Mouse (Mus musculus) naive thymus-derived CD4-positive, alpha-beta T cell, adult 2 months (primary cell): ENCODE data around the gene St6galnac3.

ENCODE experiments used
- DNase-seq: peaks from one replicate; pipeline ENCODE4 v3.0.0-alpha.2; 2011; ENCODE audit warnings: low read depth

St6galnac3 gene

GRCm38 (mm10) chr3:153282123-153282765 lies 442.7 kb downstream of the St6galnac3 start:
- no peak for DNase-seq

GRCm38 (mm10) chr3:153278249-153278648 lies 446.7 kb downstream of the St6galnac3 start:
- DNase-seq, result no peak

GRCm38 (mm10) chr3:153277389-153277999 lies 447.5 kb downstream of the St6galnac3 start:
- DNase-seq, result no peak

- DNase-seq, result no peak
Measured at GRCm38 (mm10) chr3:153276830-153277388, 448.1 kb downstream of the St6galnac3 start.

GRCm38 (mm10) chr3:153276101-153276829 lies 448.7 kb downstream of the St6galnac3 start:
- peak; percentile 32 for DNase-seq

GRCm38 (mm10) chr3:153272241-153272640 lies 452.7 kb downstream of the St6galnac3 start:
- no peak for DNase-seq

- no peak for DNase-seq
Measured at GRCm38 (mm10) chr3:153267397-153267796, 457.6 kb downstream of the St6galnac3 start.

- DNase-seq, result no peak
Measured at GRCm38 (mm10) chr3:153261985-153262384, 463.0 kb downstream of the St6galnac3 start.

GRCm38 (mm10) chr3:153260225-153260933 lies 464.6 kb downstream of the St6galnac3 start:
- peak; percentile 73 for DNase-seq

GRCm38 (mm10) chr3:153255910-153256309 lies 469.1 kb downstream of the St6galnac3 start:
- DNase-seq, result no peak

GRCm38 (mm10) chr3:153251653-153252052 lies 473.3 kb downstream of the St6galnac3 start:
- DNase-seq, result no peak

GRCm38 (mm10) chr3:153250598-153251257 lies 474.2 kb downstream of the St6galnac3 start:
- DNase-seq, result peak; percentile 95

GRCm38 (mm10) chr3:153248866-153249265 lies 476.1 kb downstream of the St6galnac3 start:
- DNase-seq, result no peak

- no peak for DNase-seq
Measured at GRCm38 (mm10) chr3:153248029-153248428, 476.9 kb downstream of the St6galnac3 start.

GRCm38 (mm10) chr3:153242524-153242923 lies 482.4 kb downstream of the St6galnac3 start:
- DNase-seq, result no peak

- DNase-seq, result peak; percentile 43
Measured at GRCm38 (mm10) chr3:153241134-153241533, 483.8 kb downstream of the St6galnac3 start.

- DNase-seq, result no peak
Measured at GRCm38 (mm10) chr3:153240366-153240765, 484.6 kb downstream of the St6galnac3 start.

- no peak for DNase-seq
Measured at GRCm38 (mm10) chr3:153238381-153238780, 486.6 kb downstream of the St6galnac3 start.

GRCm38 (mm10) chr3:153236262-153236661 lies 488.7 kb downstream of the St6galnac3 start:
- no peak for DNase-seq

- DNase-seq, result no peak
Measured at GRCm38 (mm10) chr3:153222611-153223402, 502.2 kb downstream of the St6galnac3 start.

- no peak for DNase-seq
Measured at GRCm38 (mm10) chr3:153219391-153219790, 505.6 kb downstream of the St6galnac3 start.
